ENCODE assay signal across 8 mouse cellular contexts in the genomic region with DNA sequence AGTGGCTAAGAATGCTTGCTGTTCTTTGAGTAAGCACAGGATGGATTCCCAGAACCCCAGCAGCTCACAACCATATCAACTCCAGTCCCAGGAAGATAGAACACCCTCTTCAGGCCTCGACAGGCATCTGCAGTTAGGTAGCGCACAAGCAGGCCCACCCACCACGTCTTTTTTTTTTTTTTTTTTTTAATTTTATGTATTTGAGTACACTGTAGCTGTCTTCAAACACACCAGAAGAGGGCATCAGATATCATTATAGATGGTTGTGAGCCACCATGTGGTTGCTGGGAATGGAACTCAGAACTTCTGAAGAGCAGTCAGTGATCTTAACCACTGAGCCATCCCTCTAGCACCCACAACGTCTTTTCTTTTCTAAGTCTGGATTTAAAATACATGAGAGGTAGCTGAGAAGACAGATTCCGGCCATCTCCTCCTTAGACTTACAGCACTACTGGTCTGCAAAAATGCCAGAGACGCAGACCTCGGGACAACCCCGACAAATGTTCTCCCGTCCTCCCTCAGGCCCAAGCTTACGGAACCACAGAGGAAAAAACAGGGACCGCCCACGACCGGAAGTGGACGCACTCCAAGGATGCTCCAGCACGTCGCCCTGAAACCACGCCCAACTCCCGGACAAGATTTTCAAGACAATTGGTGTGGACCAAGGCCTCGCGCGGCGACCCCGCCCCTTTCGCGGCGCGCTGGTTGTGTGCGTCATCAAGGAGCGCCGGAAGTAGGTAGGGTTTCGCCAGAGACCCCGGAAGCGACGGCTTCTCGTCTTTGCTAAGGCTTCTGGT. TPM values are rescaled to one million over a fixed set of nuclear protein-coding genes. Genes with fewer than 3 reads are reported as not detected.
DNase-seq lines count a peak whose midpoint lies in the region; ATAC-seq and TF ChIP-seq lines count a peak whose summit lies in the region.

A gene (plus strand): TSS at position 714 of the 797 bp plus-strand sequence.

- peaks cover 8% of the 10 kb centered on the region for H3K36me3 ChIP-seq in forebrain, embryonic 10.5 days (replicated peaks)
- peaks cover 4% of the 10 kb centered on the region; the same call in 1 of the 2 replicates for H3K36me3 ChIP-seq in heart, embryonic 15.5 days
- peaks cover under 1% of the 10 kb centered on the region; the same call in 1 of the 2 replicates for H3K36me3 ChIP-seq in liver, embryonic 14.5 days (replicated peaks; ENCODE audit: control insufficient read depth, insufficient read depth, low read depth)
- no peaks in the 10 kb centered on the region for H3K36me3 ChIP-seq in neural tube, embryonic 11.5 days (ENCODE audit: control insufficient read depth, insufficient read depth, low read length)
- H3K36me3 ChIP-seq in stomach, postnatal 0 days (ENCODE audit: control insufficient read depth, insufficient read depth, low read length), result no peaks in the 10 kb centered on the region

- no peaks in the 10 kb centered on the region for H3K9me3 ChIP-seq in forebrain, embryonic 10.5 days
- no peaks in the 10 kb centered on the region for H3K9me3 ChIP-seq in heart, embryonic 15.5 days (replicated peaks)
- H3K9me3 ChIP-seq in liver, embryonic 14.5 days (ENCODE audit: control insufficient read depth, low read length), result no peaks in the 10 kb centered on the region
- no peaks in the 10 kb centered on the region for H3K9me3 ChIP-seq in neural tube, embryonic 11.5 days (ENCODE audit: control insufficient read depth, low read length)
- no peaks in the 10 kb centered on the region for H3K9me3 ChIP-seq in stomach, postnatal 0 days (ENCODE audit: control insufficient read depth, low read length)

- TF ChIP-seq CTCF in liver, embryonic 14.5 days (IDR thresholded peaks at IDR 0.05; ENCODE audit: low read depth), result peak; percentile 19; the same call in 1 of the 2 replicates
- peak; percentile 29; the same call in 1 of the 2 replicates for TF ChIP-seq CTCF in stomach, postnatal 0 days (IDR thresholded peaks at IDR 0.05; ENCODE audit: low read depth)

- H3K27ac ChIP-seq in forebrain, embryonic 10.5 days, result peak within 1 kb of the TSS; percentile 81
- H3K27ac ChIP-seq in heart, embryonic 15.5 days, result peak within 1 kb of the TSS; percentile 74
- peak within 1 kb of the TSS; percentile 82 for H3K27ac ChIP-seq in liver, embryonic 14.5 days
- H3K27ac ChIP-seq in neural tube, embryonic 11.5 days (ENCODE audit: low read depth, low read length), result no peak within 1 kb of the TSS
- H3K27ac ChIP-seq in stomach, postnatal 0 days (replicated peaks), result peak within 1 kb of the TSS; percentile 78

- H3K4me3 ChIP-seq in forebrain, embryonic 10.5 days, result peak within 1 kb of the TSS; percentile 84
- peak within 1 kb of the TSS; percentile 85 for H3K4me3 ChIP-seq in heart, embryonic 15.5 days
- H3K4me3 ChIP-seq in liver, embryonic 14.5 days (ENCODE audit: insufficient read depth in 1 of 2, low read depth in 2 of 2, low read length in 2 of 2), result peak within 1 kb of the TSS; percentile 64 to 98
- peak within 1 kb of the TSS; percentile 78 for H3K4me3 ChIP-seq in neural tube, embryonic 11.5 days (ENCODE audit: low read depth, low read length)
- peak within 1 kb of the TSS; percentile 87 for H3K4me3 ChIP-seq in stomach, postnatal 0 days (ENCODE audit: low read depth, low read length)

- peak within 1 kb of the TSS; percentile 77 for H3K4me2 ChIP-seq in heart, embryonic 15.5 days
- peak within 1 kb of the TSS; percentile 91 for H3K4me2 ChIP-seq in liver, embryonic 14.5 days (ENCODE audit: low read depth)
- peak within 1 kb of the TSS; percentile 59 for H3K4me2 ChIP-seq in neural tube, embryonic 11.5 days (ENCODE audit: low read depth)
- H3K4me2 ChIP-seq in stomach, postnatal 0 days (replicated peaks; ENCODE audit: low read depth), result peak within 1 kb of the TSS; percentile 78

- peaks cover 19% of the 10 kb centered on the region for H3K4me1 ChIP-seq in forebrain, embryonic 10.5 days
- peaks cover 16% of the 10 kb centered on the region for H3K4me1 ChIP-seq in heart, embryonic 15.5 days (replicated peaks)
- peaks cover 12 to 19% of the 10 kb centered on the region in 2 experiments for H3K4me1 ChIP-seq in liver, embryonic 14.5 days (replicated peaks; ENCODE audit: control insufficient read depth in 2 of 2, insufficient read depth in 2 of 2, low read length in 1 of 2)
- peaks cover 14% of the 10 kb centered on the region for H3K4me1 ChIP-seq in neural tube, embryonic 11.5 days (ENCODE audit: control insufficient read depth, insufficient read depth, low read length)
- H3K4me1 ChIP-seq in stomach, postnatal 0 days (replicated peaks; ENCODE audit: control insufficient read depth, insufficient read depth), result no peaks in the 10 kb centered on the region

- no peak for TF ChIP-seq EP300 in liver, embryonic 14.5 days (IDR thresholded peaks at IDR 0.05; ENCODE audit: low read depth)
- TF ChIP-seq EP300 in stomach, postnatal 0 days (optimal IDR thresholded peaks at IDR 0.05), result no peak

- DNase-seq in CD8-positive naive resting alpha-beta T cell, adult 2 months (ENCODE audit: low read depth in 2 of 2, low spot score in 2 of 2), result peak; percentile 97 to 99
- peak; percentile 97 for DNase-seq in c-Kit-positive CD71-negative TER-119-negative erythroid progenitor cells, embryonic 14.5 days (ENCODE audit: low read depth)
- DNase-seq in forebrain, embryonic 10.5 days (ENCODE audit: extremely low spot score, low spot score), result peak; percentile 98
- DNase-seq in kidney, postnatal 25 days, result peak; percentile 99 to 100
- DNase-seq in liver, embryonic 14.5 days (ENCODE audit: low read depth in 3 of 3, low spot score in 3 of 3), result peak; percentile 97 to 98 (median 97)
- peak; percentile 97 for DNase-seq in neural tube, embryonic 11.5 days (ENCODE audit: low spot score)
- peak; percentile 99 for DNase-seq in stomach, postnatal 0 days (ENCODE audit: low spot score)

- peak; percentile 95 for ATAC-seq in heart, embryonic 15.5 days (replicated peaks; ENCODE audit: insufficient number of reproducible peaks, insufficient read depth, low FRiP score, low read depth)
- peak; percentile 91 for ATAC-seq in liver, embryonic 14.5 days (ENCODE audit: insufficient read depth)
- peak; percentile 99 for ATAC-seq in neural tube, embryonic 11.5 days (ENCODE audit: insufficient read depth, low FRiP score, low TSS enrichment)
- peak; percentile 97 for ATAC-seq in stomach, postnatal 0 days (ENCODE audit: low FRiP score, low TSS enrichment)

- WGBS in forebrain, embryonic 10.5 days, result 3% methylated on average over 35 of the region's 35 CpGs
- WGBS in heart, embryonic 15.5 days, result 3% methylated on average over 35 of the region's 35 CpGs
- WGBS in liver, embryonic 14.5 days (ENCODE audit: insufficient replicate concordance), result 3% methylated on average over 35 of the region's 35 CpGs
- 2% methylated on average over 35 of the region's 35 CpGs for WGBS in neural tube, embryonic 11.5 days
- WGBS in stomach, postnatal 0 days, result 2% methylated on average over 35 of the region's 35 CpGs

- H3K27me3 ChIP-seq in forebrain, embryonic 10.5 days (ENCODE audit: poor library complexity, severe bottlenecking), result no peaks in the 10 kb centered on the region
- no peaks in the 10 kb centered on the region for H3K27me3 ChIP-seq in heart, embryonic 15.5 days
- no peaks in the 10 kb centered on the region for H3K27me3 ChIP-seq in liver, embryonic 14.5 days (ENCODE audit: control insufficient read depth, insufficient read depth, low read length)
- no peaks in the 10 kb centered on the region for H3K27me3 ChIP-seq in neural tube, embryonic 11.5 days (ENCODE audit: control insufficient read depth, insufficient read depth, low read length)
- no peaks in the 10 kb centered on the region for H3K27me3 ChIP-seq in stomach, postnatal 0 days (ENCODE audit: control insufficient read depth, insufficient read depth, low read length)

- peak within 1 kb of the TSS; percentile 75 for H3K9ac ChIP-seq in heart, embryonic 15.5 days
- peak within 1 kb of the TSS; percentile 80 for H3K9ac ChIP-seq in liver, embryonic 14.5 days (replicated peaks)
- H3K9ac ChIP-seq in neural tube, embryonic 11.5 days (ENCODE audit: low read length), result peak within 1 kb of the TSS; percentile 67
- peak within 1 kb of the TSS; percentile 80 for H3K9ac ChIP-seq in stomach, postnatal 0 days (ENCODE audit: low read length)

RNA-seq across cellular contexts. Expression of the gene that starts here (rescaled TPM):
- polyA plus RNA-seq in forebrain, embryonic 10.5 days (2016; fragmentation: Nextera tagmentation; extraction: Ambion mirVana), result 84.8 and 85.6 TPM in 2 replicates
- 44.5 and 52.2 TPM in 2 replicates for polyA plus RNA-seq in heart, embryonic 15.5 days (2015; fragmentation: Nextera tagmentation; extraction: Ambion mirVana)
- 17.7 and 22.5 TPM in 2 replicates for polyA plus RNA-seq in liver, embryonic 14.5 days (2012; rRNA removed)
- polyA plus RNA-seq in liver, embryonic 14.5 days (2014; fragmentation: Nextera tagmentation; extraction: Ambion mirVana), result 39.7 and 42.4 TPM in 2 replicates
- 100 and 105 TPM in 2 replicates for polyA plus RNA-seq in neural tube, embryonic 11.5 days (2014; fragmentation: Nextera tagmentation; extraction: Ambion mirVana)
- polyA plus RNA-seq in stomach, postnatal 0 days (2015; fragmentation: Nextera tagmentation; extraction: Ambion mirVana), result 79.7 and 81.1 TPM in 2 replicates
